Mouse (Mus musculus): ENCODE measurements around the gene Mtch2. TPM values are rescaled to one million over a fixed set of nuclear protein-coding genes. Genes with fewer than 3 reads are reported as not detected.

The Mtch2 gene
- total and polyA plus RNA-seq, 2 experiments from 2014 or later, result 106 to 222 TPM

GRCm38 (mm10) chr2:90904856-90905224, 57.9 kb downstream of the Mtch2 start:
- peak; percentile 58 for ATAC-seq
- H3K36me3 ChIP-seq (ENCODE audit: insufficient read depth), result peaks cover 42% of the 10 kb centered on the region
- WGBS, result under 1% methylated on average over 21 of the region's 21 CpGs
- peak overlapping the region; percentile 83 for H3K4me3 ChIP-seq (ENCODE audit: low read depth, low read length)
- no peak for DNase-seq
- H3K27me3 ChIP-seq (ENCODE audit: insufficient read depth, low read length), result no peaks in the 10 kb centered on the region
- TF ChIP-seq CTCF (IDR thresholded peaks at IDR 0.05; ENCODE audit: low read depth), result no peak
- H3K9me3 ChIP-seq (ENCODE audit: low read length), result no peaks in the 10 kb centered on the region
- H3K4me2 ChIP-seq (ENCODE audit: low read depth), result peak overlapping the region; percentile 73
- peak overlapping the region; percentile 96 for H3K27ac ChIP-seq (ENCODE audit: low read depth, low read length)
- peak overlapping the region; percentile 93 for H3K9ac ChIP-seq
- H3K4me1 ChIP-seq (ENCODE audit: insufficient read depth), result peaks cover 8% of the 10 kb centered on the region

GRCm38 (mm10) chr2:90906721-90907120, 59.8 kb downstream of the Mtch2 start:
- Histone ChIP-seq H3K4me2 (ENCODE audit: low read depth) (no peak overlapping the region), H3K9ac (no peak overlapping the region), H3K27ac (ENCODE audit: low read depth, low read length) (no peak overlapping the region), H3K27me3 (ENCODE audit: insufficient read depth, low read length) (no peaks in the 10 kb centered on the region), H3K4me3 (ENCODE audit: low read depth, low read length) (no peak overlapping the region), H3K9me3 (ENCODE audit: low read length) (no peaks in the 10 kb centered on the region), H3K36me3 (ENCODE audit: insufficient read depth) (peaks cover 53% of the 10 kb centered on the region), H3K4me1 (ENCODE audit: insufficient read depth) (peaks cover 8% of the 10 kb centered on the region)
- DNase-seq (no peak), ATAC-seq (no peak)
- no peak for TF ChIP-seq CTCF (IDR thresholded peaks at IDR 0.05; ENCODE audit: low read depth)
- 93% methylated on average over 2 of the region's 2 CpGs for WGBS

GRCm38 (mm10) chr2:90910861-90911260, 63.9 kb downstream of the Mtch2 start:
- Histone ChIP-seq H3K4me2 (ENCODE audit: low read depth) (no peak overlapping the region), H3K36me3 (ENCODE audit: insufficient read depth) (peaks cover 57% of the 10 kb centered on the region), H3K9ac (no peak overlapping the region)

GRCm38 (mm10) chr2:90911668-90912067, 64.7 kb downstream of the Mtch2 start:
- Histone ChIP-seq H3K36me3 (ENCODE audit: insufficient read depth) (peaks cover 54% of the 10 kb centered on the region), H3K27me3 (ENCODE audit: insufficient read depth, low read length) (no peaks in the 10 kb centered on the region)
- no peak for TF ChIP-seq CTCF (IDR thresholded peaks at IDR 0.05; ENCODE audit: low read depth)

More at GRCm38 (mm10) chr2:90910861-90911260, 63.9 kb downstream of the Mtch2 start:
- Histone ChIP-seq H3K4me3 (ENCODE audit: low read depth, low read length) (no peak overlapping the region), H3K27me3 (ENCODE audit: insufficient read depth, low read length) (no peaks in the 10 kb centered on the region), H3K27ac (ENCODE audit: low read depth, low read length) (no peak overlapping the region), H3K4me1 (ENCODE audit: insufficient read depth) (peaks cover 8% of the 10 kb centered on the region; the same call in 1 of the 2 replicates), H3K9me3 (ENCODE audit: low read length) (no peaks in the 10 kb centered on the region)
- DNase-seq, result no peak
- ATAC-seq, result no peak
- no peak for TF ChIP-seq CTCF (IDR thresholded peaks at IDR 0.05; ENCODE audit: low read depth)
- 78% methylated on average over 1 of the region's 1 CpGs for WGBS

GRCm38 (mm10) chr2:90913671-90914070, 66.7 kb downstream of the Mtch2 start:
- no peak for ATAC-seq
- TF ChIP-seq CTCF (IDR thresholded peaks at IDR 0.05; ENCODE audit: low read depth), result no peak
- no peak for DNase-seq
- Histone ChIP-seq H3K4me3 (ENCODE audit: low read depth, low read length) (no peak overlapping the region), H3K27ac (ENCODE audit: low read depth, low read length) (no peak overlapping the region), H3K4me1 (ENCODE audit: insufficient read depth) (peaks cover 13% of the 10 kb centered on the region; the same call in 1 of the 2 replicates), H3K9ac (no peak overlapping the region), H3K4me2 (ENCODE audit: low read depth) (no peak overlapping the region), H3K36me3 (ENCODE audit: insufficient read depth) (peaks cover 41% of the 10 kb centered on the region), H3K9me3 (ENCODE audit: low read length) (no peaks in the 10 kb centered on the region), H3K27me3 (ENCODE audit: insufficient read depth, low read length) (no peaks in the 10 kb centered on the region)
- WGBS, result 42% methylated on average over 2 of the region's 2 CpGs

More at GRCm38 (mm10) chr2:90911668-90912067, 64.7 kb downstream of the Mtch2 start:
- 83% methylated on average over 1 of the region's 1 CpGs for WGBS
- DNase-seq (no peak), ATAC-seq (no peak)
- Histone ChIP-seq H3K9ac (no peak overlapping the region), H3K4me3 (ENCODE audit: low read depth, low read length) (no peak overlapping the region), H3K27ac (ENCODE audit: low read depth, low read length) (no peak overlapping the region), H3K9me3 (ENCODE audit: low read length) (no peaks in the 10 kb centered on the region), H3K4me1 (ENCODE audit: insufficient read depth) (peaks cover 9% of the 10 kb centered on the region; the same call in 1 of the 2 replicates), H3K4me2 (ENCODE audit: low read depth) (no peak overlapping the region)

- Histone ChIP-seq H3K27me3 (ENCODE audit: insufficient read depth, low read length) (no peaks in the 10 kb centered on the region), H3K9ac (no peak overlapping the region), H3K9me3 (ENCODE audit: low read length) (no peaks in the 10 kb centered on the region), H3K4me1 (ENCODE audit: insufficient read depth) (peaks cover 14% of the 10 kb centered on the region; the same call in 1 of the 2 replicates), H3K27ac (ENCODE audit: low read depth, low read length) (no peak overlapping the region), H3K36me3 (ENCODE audit: insufficient read depth) (peaks cover 24% of the 10 kb centered on the region), H3K4me3 (ENCODE audit: low read depth, low read length) (no peak overlapping the region), H3K4me2 (ENCODE audit: low read depth) (no peak overlapping the region; the same call in 1 of the 2 replicates)
- DNase-seq, result no peak
- 84% methylated on average over 1 of the region's 1 CpGs for WGBS
- no peak for TF ChIP-seq CTCF (IDR thresholded peaks at IDR 0.05; ENCODE audit: low read depth)
- no peak for ATAC-seq
These were observed 68.6 kb downstream of the Mtch2 start for GRCm38 (mm10) chr2:90915516-90915915.

Other genes with a start within 250 kb of the Mtch2 start
- gene Nup160, start 169.9 kb upstream of the Mtch2 start, total RNA-seq (2014; rRNA removed), result 21.6 and 22.9 TPM in 2 replicates
- 6.2 and 10.9 TPM in 2 replicates for gene Nup160, start 169.9 kb upstream of the Mtch2 start, polyA plus RNA-seq (2015; fragmentation: Nextera tagmentation; extraction: Ambion mirVana)
- 77.0 and 98.6 TPM in 2 replicates for gene Fnbp4, start 101.8 kb upstream of the Mtch2 start, total RNA-seq (2014; rRNA removed)
- gene Fnbp4, start 101.8 kb upstream of the Mtch2 start, polyA plus RNA-seq (2015; fragmentation: Nextera tagmentation; extraction: Ambion mirVana), result 28.4 and 48.8 TPM in 2 replicates
- 1.0 and 1.1 TPM in 2 replicates for gene Agbl2, start 64.4 kb upstream of the Mtch2 start, total RNA-seq (2014; rRNA removed)
- 0.58 and 0.77 TPM in 2 replicates for gene Agbl2, start 64.4 kb upstream of the Mtch2 start, polyA plus RNA-seq (2015; fragmentation: Nextera tagmentation; extraction: Ambion mirVana)
- 201 and 252 TPM in 2 replicates for gene C1qtnf4, start 38.7 kb downstream of the Mtch2 start, total RNA-seq (2014; rRNA removed)
- gene C1qtnf4, start 38.7 kb downstream of the Mtch2 start, polyA plus RNA-seq (2015; fragmentation: Nextera tagmentation; extraction: Ambion mirVana), result 185 and 189 TPM in 2 replicates
- gene Kbtbd4, start 57.6 kb downstream of the Mtch2 start, total RNA-seq (2014; rRNA removed), result 49.5 and 59.4 TPM in 2 replicates
- gene Kbtbd4, start 57.6 kb downstream of the Mtch2 start, polyA plus RNA-seq (2015; fragmentation: Nextera tagmentation; extraction: Ambion mirVana), result 54.3 and 60.3 TPM in 2 replicates
- 156 and 190 TPM in 2 replicates for gene Ndufs3, start 57.7 kb downstream of the Mtch2 start, total RNA-seq (2014; rRNA removed)
- gene Ndufs3, start 57.7 kb downstream of the Mtch2 start, polyA plus RNA-seq (2015; fragmentation: Nextera tagmentation; extraction: Ambion mirVana), result 248 and 283 TPM in 2 replicates
- gene Celf1, start 93.2 kb downstream of the Mtch2 start, total RNA-seq (2014; rRNA removed), result 74.5 and 83.7 TPM in 2 replicates
- gene Celf1, start 93.2 kb downstream of the Mtch2 start, polyA plus RNA-seq (2015; fragmentation: Nextera tagmentation; extraction: Ambion mirVana), result 56.9 and 72.2 TPM in 2 replicates
- gene Rapsn, start 188.5 kb downstream of the Mtch2 start, total RNA-seq (2014; rRNA removed), result 0.38 and 1.2 TPM in 2 replicates
- 0.93 and 1.1 TPM in 2 replicates for gene Rapsn, start 188.5 kb downstream of the Mtch2 start, polyA plus RNA-seq (2015; fragmentation: Nextera tagmentation; extraction: Ambion mirVana)
- gene Psmc3, start 206.9 kb downstream of the Mtch2 start, total RNA-seq (2014; rRNA removed), result 184 and 255 TPM in 2 replicates
- 242 and 253 TPM in 2 replicates for gene Psmc3, start 206.9 kb downstream of the Mtch2 start, polyA plus RNA-seq (2015; fragmentation: Nextera tagmentation; extraction: Ambion mirVana)
- gene Slc39a13, start 223.3 kb downstream of the Mtch2 start, total RNA-seq (2014; rRNA removed), result 25.5 and 26.8 TPM in 2 replicates
- gene Slc39a13, start 223.3 kb downstream of the Mtch2 start, polyA plus RNA-seq (2015; fragmentation: Nextera tagmentation; extraction: Ambion mirVana), result 19.7 and 22.3 TPM in 2 replicates
- 2.2 and 3.9 TPM in 2 replicates for gene Spi1, start 235.2 kb downstream of the Mtch2 start, total RNA-seq (2014; rRNA removed)
- gene Spi1, start 235.2 kb downstream of the Mtch2 start, polyA plus RNA-seq (2015; fragmentation: Nextera tagmentation; extraction: Ambion mirVana), result 4.7 and 5.1 TPM in 2 replicates

All from forebrain, postnatal 0 days (tissue).